Mouse (Mus musculus): ENCODE measurements around the gene Gnmt. TPM values are rescaled to one million over a fixed set of nuclear protein-coding genes. Genes with fewer than 3 reads are reported as not detected.
A peak's percentile ranks its signal among the peaks of the same experiment; 100 is the strongest.

The Gnmt gene
- polyA plus RNA-seq (2012; rRNA removed) (15.7 and 18.3 TPM in 2 replicates), polyA plus RNA-seq (2014; fragmentation: Nextera tagmentation; extraction: Ambion mirVana) (30.8 and 31.2 TPM in 2 replicates)

DNA sequence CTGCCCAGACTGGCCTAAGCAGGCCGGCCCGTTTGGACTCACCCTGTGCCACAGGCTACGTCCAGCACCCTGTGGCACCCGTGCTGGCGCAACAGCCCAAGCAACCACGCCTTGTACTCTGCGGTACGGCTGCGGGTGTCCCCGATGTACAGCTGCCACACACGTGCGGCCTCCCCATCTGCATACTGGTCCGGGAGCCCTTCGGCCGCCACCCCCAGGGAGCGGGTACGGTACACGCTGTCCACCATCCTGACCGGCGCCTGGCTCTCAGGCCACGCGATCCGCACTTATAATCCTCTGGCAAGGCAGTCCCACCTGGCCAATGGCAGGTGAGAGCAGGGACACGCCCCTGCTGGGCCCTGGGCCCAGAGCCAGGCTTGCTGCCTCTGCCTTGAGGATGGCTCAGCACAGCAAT is at the start of gene Gnmt:
Gnmt (minus strand) TSS at position 265 of the 415 bp plus-strand sequence.
- Histone ChIP-seq H3K36me3 (replicated peaks; ENCODE audit: control insufficient read depth, insufficient read depth, low read depth) (peaks cover 2% of the 10 kb centered on the region; the same call in 1 of the 2 replicates), H3K9ac (replicated peaks) (no peak within 1 kb of the TSS), H3K4me3 (ENCODE audit: insufficient read depth in 1 of 2, low read depth in 2 of 2, low read length in 2 of 2) (peak within 1 kb of the TSS in 1 of 2 experiments; percentile 1; a peak in 2 of 4 replicates), H3K27ac (no peak within 1 kb of the TSS), H3K4me1 (replicated peaks; ENCODE audit: control insufficient read depth in 2 of 2, insufficient read depth in 2 of 2, low read length in 1 of 2) (no peaks in the 10 kb centered on the region; a peak in 1 of 4 replicates), H3K9me3 (ENCODE audit: control insufficient read depth, low read length) (no peaks in the 10 kb centered on the region), H3K4me2 (ENCODE audit: low read depth) (peak within 1 kb of the TSS; percentile 26), H3K27me3 (ENCODE audit: control insufficient read depth, insufficient read depth, low read length) (no peaks in the 10 kb centered on the region; the same call in 1 of the 2 replicates)
- TF ChIP-seq CTCF (IDR thresholded peaks at IDR 0.05; ENCODE audit: low read depth) = no peak
- TF ChIP-seq EP300 (IDR thresholded peaks at IDR 0.05; ENCODE audit: low read depth) = no peak
- 38% methylated on average over 24 of the region's 24 CpGs for WGBS (ENCODE audit: insufficient replicate concordance)
- ATAC-seq (ENCODE audit: insufficient read depth) = peak; percentile 54
- no peak for DNase-seq (ENCODE audit: low read depth in 3 of 3, low spot score in 3 of 3)

DNA sequence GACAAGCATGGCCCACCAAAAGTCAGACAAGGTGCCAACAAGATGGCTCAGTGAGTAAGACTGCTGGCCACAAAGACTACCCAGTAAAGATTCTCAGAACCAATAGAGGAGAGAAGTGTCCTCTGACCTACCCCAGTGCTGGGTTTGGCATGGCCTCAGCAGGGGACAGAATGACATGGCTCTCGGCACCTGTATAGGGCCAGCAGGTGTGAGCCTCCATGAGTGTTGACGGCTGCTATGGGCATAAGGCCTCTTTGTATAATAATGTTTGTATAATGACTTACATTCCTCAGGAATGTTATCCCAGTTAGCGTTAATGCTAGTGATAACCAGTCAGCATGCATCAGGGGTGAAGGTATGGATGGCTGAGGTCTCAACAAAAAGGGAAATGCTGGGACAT is 47.1 kb upstream of the Gnmt start:
- 81% methylated on average over 3 of the region's 3 CpGs for WGBS (ENCODE audit: insufficient replicate concordance)
- H3K9ac ChIP-seq (replicated peaks) = no peak overlapping the region
- no peak for ATAC-seq (ENCODE audit: insufficient read depth)
- H3K4me2 ChIP-seq (ENCODE audit: low read depth) = no peak overlapping the region
- no peak for TF ChIP-seq CTCF (IDR thresholded peaks at IDR 0.05; ENCODE audit: low read depth)
- no peak for TF ChIP-seq EP300 (IDR thresholded peaks at IDR 0.05; ENCODE audit: low read depth)
- H3K27ac ChIP-seq = no peak overlapping the region
- H3K4me3 ChIP-seq (ENCODE audit: insufficient read depth in 1 of 2, low read depth in 2 of 2, low read length in 2 of 2) = no peak overlapping the region
- H3K27me3 ChIP-seq (ENCODE audit: control insufficient read depth, insufficient read depth, low read length) = no peaks in the 10 kb centered on the region
- H3K4me1 ChIP-seq (replicated peaks; ENCODE audit: control insufficient read depth in 2 of 2, insufficient read depth in 2 of 2, low read length in 1 of 2) = peaks cover 0 to 7% of the 10 kb centered on the region in 2 experiments; a peak in 3 of 4 replicates
- DNase-seq (ENCODE audit: low read depth in 3 of 3, low spot score in 3 of 3) = no peak
- H3K9me3 ChIP-seq (ENCODE audit: control insufficient read depth, low read length) = no peaks in the 10 kb centered on the region
- peaks cover 60% of the 10 kb centered on the region for H3K36me3 ChIP-seq (replicated peaks; ENCODE audit: control insufficient read depth, insufficient read depth, low read depth)

DNA sequence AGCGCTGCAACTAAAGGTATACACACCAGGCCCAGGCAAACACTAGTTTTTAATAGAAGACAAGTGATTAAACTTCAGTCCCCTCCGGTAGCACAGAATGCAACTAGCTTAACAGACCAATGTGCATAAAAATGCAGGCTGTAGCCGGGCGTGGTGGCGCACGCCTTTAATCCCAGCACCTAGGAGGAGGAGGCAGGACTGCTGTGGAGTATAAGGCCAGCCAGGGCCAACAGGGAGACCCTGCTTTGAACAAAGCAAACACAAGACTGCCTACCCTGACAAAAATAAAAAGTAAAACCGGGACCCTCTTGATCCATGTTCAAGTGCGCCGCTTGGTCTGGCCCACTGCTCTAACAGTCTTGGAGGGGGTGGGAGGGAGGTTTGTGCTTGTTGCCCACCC is 46.1 kb upstream of the Gnmt start:
- TF ChIP-seq CTCF (IDR thresholded peaks at IDR 0.05; ENCODE audit: low read depth) = no peak
- no peak for TF ChIP-seq EP300 (IDR thresholded peaks at IDR 0.05; ENCODE audit: low read depth)
- H3K4me1 ChIP-seq (replicated peaks; ENCODE audit: control insufficient read depth in 2 of 2, insufficient read depth in 2 of 2, low read length in 1 of 2) = peaks cover 0 to 7% of the 10 kb centered on the region in 2 experiments; a peak in 2 of 4 replicates
- no peak overlapping the region for H3K4me2 ChIP-seq (ENCODE audit: low read depth)
- H3K9me3 ChIP-seq (ENCODE audit: control insufficient read depth, low read length) = no peaks in the 10 kb centered on the region
- no peak overlapping the region for H3K27ac ChIP-seq
- no peak for ATAC-seq (ENCODE audit: insufficient read depth)
- WGBS (ENCODE audit: insufficient replicate concordance) = 88% methylated on average over 9 of the region's 9 CpGs
- H3K4me3 ChIP-seq (ENCODE audit: insufficient read depth in 1 of 2, low read depth in 2 of 2, low read length in 2 of 2) = no peak overlapping the region
- peaks cover 54% of the 10 kb centered on the region for H3K36me3 ChIP-seq (replicated peaks; ENCODE audit: control insufficient read depth, insufficient read depth, low read depth)
- H3K9ac ChIP-seq (replicated peaks) = no peak overlapping the region
- no peaks in the 10 kb centered on the region for H3K27me3 ChIP-seq (ENCODE audit: control insufficient read depth, insufficient read depth, low read length)
- no peak for DNase-seq (ENCODE audit: low read depth in 3 of 3, low spot score in 3 of 3)

DNA sequence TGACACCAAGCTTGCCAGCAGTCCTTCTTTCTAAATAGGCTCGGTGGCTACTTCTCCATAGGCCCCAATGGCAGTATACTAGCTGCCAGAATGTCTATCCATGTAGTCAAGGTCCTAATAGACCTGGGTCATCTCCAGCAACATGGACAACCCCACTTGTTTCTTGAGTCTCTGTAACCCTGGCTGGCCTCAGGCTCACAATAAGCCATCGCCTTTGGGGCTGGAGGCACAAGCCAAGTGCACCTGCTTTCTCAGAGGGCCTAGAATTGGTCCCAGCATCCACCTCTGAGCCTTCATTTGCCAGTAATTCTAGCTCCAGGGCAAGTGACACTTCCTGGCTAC is 45.1 kb upstream of the Gnmt start:
- Histone ChIP-seq H3K9me3 (ENCODE audit: control insufficient read depth, low read length) (no peaks in the 10 kb centered on the region), H3K9ac (replicated peaks) (peak overlapping the region; percentile 18; the same call in 1 of the 2 replicates), H3K4me3 (ENCODE audit: insufficient read depth in 1 of 2, low read depth in 2 of 2, low read length in 2 of 2) (peak overlapping the region in 1 of 2 experiments; percentile 86; a peak in 2 of 4 replicates), H3K27me3 (ENCODE audit: control insufficient read depth, insufficient read depth, low read length) (no peaks in the 10 kb centered on the region), H3K4me1 (replicated peaks; ENCODE audit: control insufficient read depth in 2 of 2, insufficient read depth in 2 of 2, low read length in 1 of 2) (peaks cover 0 to 7% of the 10 kb centered on the region in 2 experiments; a peak in 2 of 4 replicates), H3K4me2 (ENCODE audit: low read depth) (peak overlapping the region; percentile 82), H3K27ac (no peak overlapping the region), H3K36me3 (replicated peaks; ENCODE audit: control insufficient read depth, insufficient read depth, low read depth) (peaks cover 44% of the 10 kb centered on the region)
- DNase-seq (ENCODE audit: low read depth in 3 of 3, low spot score in 3 of 3) (no peak), ATAC-seq (ENCODE audit: insufficient read depth) (no peak)
- WGBS (ENCODE audit: insufficient replicate concordance) = 52% methylated on average over 2 of the region's 2 CpGs
- TF ChIP-seq EP300 (IDR thresholded peaks at IDR 0.05; ENCODE audit: low read depth) (no peak), CTCF (IDR thresholded peaks at IDR 0.05; ENCODE audit: low read depth) (no peak)

DNA sequence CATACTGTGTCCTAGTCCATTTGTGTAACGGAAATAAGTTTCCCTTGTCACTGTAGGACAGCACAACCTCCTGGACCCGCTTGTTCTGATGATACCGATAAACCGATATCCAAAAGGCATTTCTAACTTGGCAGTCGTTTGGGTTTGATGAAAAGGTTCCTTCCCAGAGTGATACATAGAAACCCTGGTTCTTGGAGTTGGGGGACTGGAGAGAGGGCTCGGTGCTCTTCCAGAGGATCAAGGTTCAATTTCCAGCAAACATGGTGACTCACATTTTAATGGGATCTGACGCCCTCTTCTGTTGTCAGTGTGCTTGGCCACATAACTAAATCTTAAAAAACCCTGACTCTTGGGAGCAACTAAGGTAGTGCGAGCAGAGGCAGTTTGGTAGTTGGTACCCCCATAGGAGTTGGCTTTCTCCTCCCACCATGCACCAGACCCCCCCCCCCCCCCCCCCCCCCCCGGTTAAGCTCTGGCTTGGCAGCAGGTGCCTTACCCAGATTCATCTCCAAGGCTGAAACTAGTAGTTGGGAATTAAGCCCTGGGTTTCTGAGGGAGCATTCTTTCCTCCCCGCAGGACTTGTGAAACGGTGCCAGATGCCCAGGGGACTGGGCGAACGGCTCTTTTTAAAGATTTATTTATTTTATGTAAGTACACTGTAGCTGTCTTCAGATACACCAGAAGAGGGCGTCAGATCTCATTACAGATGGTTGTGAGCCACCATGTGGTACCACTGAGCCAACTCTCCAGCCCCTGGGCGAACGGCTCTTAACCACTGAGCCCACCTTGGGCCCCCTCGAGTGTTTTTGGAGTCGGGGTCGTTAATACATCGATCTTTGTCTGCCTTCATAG is 44.5 kb upstream of the Gnmt start:
- peak in 1 of 3 experiments; percentile 33 for DNase-seq (ENCODE audit: low read depth in 3 of 3, low spot score in 3 of 3)
- Histone ChIP-seq H3K27me3 (ENCODE audit: control insufficient read depth, insufficient read depth, low read length) (no peaks in the 10 kb centered on the region), H3K4me1 (replicated peaks; ENCODE audit: control insufficient read depth in 2 of 2, insufficient read depth in 2 of 2, low read length in 1 of 2) (peaks cover 0 to 7% of the 10 kb centered on the region in 2 experiments; a peak in 2 of 4 replicates), H3K4me3 (ENCODE audit: insufficient read depth in 1 of 2, low read depth in 2 of 2, low read length in 2 of 2) (peak overlapping the region; percentile 86 to 89), H3K27ac (peak overlapping the region; percentile 43), H3K9me3 (ENCODE audit: control insufficient read depth, low read length) (no peaks in the 10 kb centered on the region), H3K9ac (replicated peaks) (peak overlapping the region; percentile 85), H3K36me3 (replicated peaks; ENCODE audit: control insufficient read depth, insufficient read depth, low read depth) (peaks cover 38% of the 10 kb centered on the region), H3K4me2 (ENCODE audit: low read depth) (peak overlapping the region; percentile 82)
- 7% methylated on average over 19 of the region's 20 CpGs for WGBS (ENCODE audit: insufficient replicate concordance)
- ATAC-seq (ENCODE audit: insufficient read depth) = peak; percentile 23; the same call in 1 of the 2 replicates
- TF ChIP-seq EP300 (IDR thresholded peaks at IDR 0.05; ENCODE audit: low read depth) (no peak), CTCF (IDR thresholded peaks at IDR 0.05; ENCODE audit: low read depth) (peak; percentile 49; the same call in 1 of the 2 replicates)
